Mouse (Mus musculus): Measurements from ENCODE around the gene Teddm1b.

Teddm1b gene

DNA sequence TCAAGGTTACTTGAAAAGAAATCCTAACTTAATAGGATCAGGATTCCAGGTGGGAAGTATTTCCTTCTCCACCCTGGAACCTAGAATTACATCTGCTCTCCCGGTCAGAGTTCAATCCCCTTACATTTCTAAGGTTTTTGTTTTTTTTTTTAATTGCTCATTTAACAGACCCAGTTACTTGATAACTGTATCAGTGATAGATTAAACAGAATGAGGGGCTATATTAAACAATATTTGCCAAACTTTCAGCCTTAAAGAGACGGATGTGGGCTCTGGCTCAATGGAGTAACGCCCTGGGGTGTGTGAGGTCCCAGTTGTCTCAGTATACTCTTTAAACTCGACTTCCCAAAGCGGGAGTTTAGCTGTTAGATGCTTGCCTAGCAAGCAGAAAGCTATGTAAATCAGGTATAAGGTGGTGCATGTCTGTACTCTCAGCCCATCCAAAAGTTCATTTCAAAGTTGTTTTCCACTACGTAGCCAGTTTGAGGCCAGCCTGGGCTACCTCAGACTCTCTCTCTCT, 37.2 kb downstream of the Teddm1b start:
- Histone ChIP-seq H3K36me3 (ENCODE audit: control insufficient read depth, insufficient read depth, low read length, poor library complexity, severe bottlenecking) (peaks cover 7% of the 10 kb centered on the region), H3K27me3 (ENCODE audit: control insufficient read depth, insufficient read depth, low read length, poor library complexity, severe bottlenecking) (no peaks in the 10 kb centered on the region)
- no peak for DNase-seq (ENCODE audit: low read depth, low spot score)

DNA sequence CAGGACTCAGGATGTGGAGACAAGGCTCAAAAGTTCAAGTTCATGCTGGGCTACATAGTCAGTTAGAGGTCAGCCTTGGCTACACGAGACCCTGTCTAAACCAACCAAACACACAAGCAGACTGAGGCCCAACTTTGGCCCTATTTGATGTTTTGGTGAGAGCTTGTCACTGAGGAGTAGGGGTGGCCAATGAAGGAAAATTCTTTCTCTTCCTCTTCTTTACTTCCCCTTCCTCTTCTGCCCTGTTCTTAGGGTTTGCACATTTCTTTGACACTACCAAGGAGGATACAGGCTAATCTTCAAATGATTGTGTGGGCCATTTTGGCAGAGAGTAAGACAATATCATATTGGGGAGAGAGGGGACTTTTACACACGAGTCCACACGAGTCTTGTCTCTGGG, 39.7 kb downstream of the Teddm1b start:
- Histone ChIP-seq H3K27me3 (ENCODE audit: control insufficient read depth, insufficient read depth, low read length, poor library complexity, severe bottlenecking) (no peaks in the 10 kb centered on the region), H3K36me3 (ENCODE audit: control insufficient read depth, insufficient read depth, low read length, poor library complexity, severe bottlenecking) (peaks cover 3% of the 10 kb centered on the region; the same call in 1 of the 2 replicates)
- DNase-seq (ENCODE audit: low read depth, low spot score): peak; percentile 26

DNA sequence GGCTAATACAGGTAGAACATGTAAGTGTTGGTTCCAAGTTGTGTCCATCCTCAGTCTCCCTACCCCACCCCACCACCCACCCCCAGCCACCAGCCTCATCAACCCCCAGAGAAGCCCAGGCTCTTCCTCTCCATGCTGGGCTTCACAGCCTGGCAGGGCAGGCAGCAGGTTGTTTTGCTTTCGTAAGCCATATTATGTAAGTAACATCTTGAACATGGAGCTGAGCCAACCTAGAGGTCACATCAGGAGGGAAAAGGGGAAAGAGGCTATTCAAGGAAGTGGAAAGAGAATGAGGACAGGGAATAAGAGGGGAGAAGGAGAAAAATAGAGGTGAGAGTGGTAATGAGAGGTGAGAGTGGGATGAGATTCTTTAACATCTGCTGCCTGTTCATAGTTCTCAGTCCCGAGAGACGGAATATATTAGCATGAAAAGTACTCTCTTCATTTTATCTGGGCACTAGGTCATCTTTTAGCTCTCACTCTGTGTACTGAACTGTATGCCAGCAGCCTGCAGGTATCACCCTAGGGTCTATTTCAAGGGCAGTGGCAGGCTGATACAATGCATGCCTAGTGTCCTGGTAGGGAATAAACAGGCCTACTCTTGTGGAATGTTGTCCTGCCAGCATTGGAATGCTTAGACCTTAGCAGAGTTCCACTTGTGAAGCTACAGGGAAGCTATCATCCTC, 44.5 kb downstream of the Teddm1b start:
- Histone ChIP-seq H3K36me3 (ENCODE audit: control insufficient read depth, insufficient read depth, low read length, poor library complexity, severe bottlenecking) (no peaks in the 10 kb centered on the region), H3K27me3 (ENCODE audit: control insufficient read depth, insufficient read depth, low read length, poor library complexity, severe bottlenecking) (no peaks in the 10 kb centered on the region)
- no peak for DNase-seq (ENCODE audit: low read depth, low spot score)

DNA sequence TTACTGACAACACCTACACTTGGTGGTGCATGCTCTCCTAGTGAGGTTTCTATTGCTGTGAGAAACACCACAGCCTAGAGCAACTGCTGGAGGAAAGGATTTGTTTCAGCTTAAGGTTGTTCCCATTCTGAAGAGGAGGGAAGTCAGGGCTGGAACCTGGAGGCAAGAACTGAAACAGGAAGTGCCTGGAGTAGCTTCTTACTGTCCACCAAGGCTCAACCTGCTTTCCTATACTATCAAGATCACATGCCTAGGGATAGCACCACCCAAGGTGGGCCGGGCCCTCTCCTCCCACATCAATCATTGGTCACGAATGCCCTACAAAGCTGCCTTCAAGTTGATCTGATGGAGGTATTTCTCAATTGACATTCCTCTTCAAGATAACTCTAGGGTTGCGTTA, 47.5 kb downstream of the Teddm1b start:
- Histone ChIP-seq H3K36me3 (ENCODE audit: control insufficient read depth, insufficient read depth, low read length, poor library complexity, severe bottlenecking) (no peaks in the 10 kb centered on the region), H3K27me3 (ENCODE audit: control insufficient read depth, insufficient read depth, low read length, poor library complexity, severe bottlenecking) (no peaks in the 10 kb centered on the region)
- DNase-seq (ENCODE audit: low read depth, low spot score): no peak

DNA sequence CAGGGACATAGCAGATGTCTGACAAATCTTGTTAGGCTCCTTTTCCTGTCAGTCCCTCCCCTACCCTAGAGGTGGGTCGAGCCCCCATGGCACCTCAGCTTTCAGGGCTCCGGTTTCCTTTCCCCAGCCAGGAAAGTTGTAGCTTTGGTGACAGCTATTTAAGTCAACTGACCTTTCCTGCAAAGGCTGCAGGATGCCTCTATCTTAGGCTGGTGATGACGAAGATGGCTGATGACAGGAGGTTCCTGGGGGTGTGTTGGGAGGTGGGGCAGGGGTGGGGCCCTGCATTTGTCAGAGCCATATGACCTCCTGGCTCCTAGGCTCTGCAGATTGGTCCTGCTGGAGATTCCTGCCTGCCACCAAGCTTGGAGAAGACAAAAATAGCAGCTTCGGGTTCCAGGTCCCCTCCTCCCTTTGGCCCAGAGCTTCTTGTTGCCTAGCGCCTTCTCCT, 48.5 kb downstream of the Teddm1b start:
- H3K36me3 ChIP-seq (ENCODE audit: control insufficient read depth, insufficient read depth, low read length, poor library complexity, severe bottlenecking): no peaks in the 10 kb centered on the region
- no peak for DNase-seq (ENCODE audit: low read depth, low spot score)
- no peaks in the 10 kb centered on the region for H3K27me3 ChIP-seq (ENCODE audit: control insufficient read depth, insufficient read depth, low read length, poor library complexity, severe bottlenecking)

DNA sequence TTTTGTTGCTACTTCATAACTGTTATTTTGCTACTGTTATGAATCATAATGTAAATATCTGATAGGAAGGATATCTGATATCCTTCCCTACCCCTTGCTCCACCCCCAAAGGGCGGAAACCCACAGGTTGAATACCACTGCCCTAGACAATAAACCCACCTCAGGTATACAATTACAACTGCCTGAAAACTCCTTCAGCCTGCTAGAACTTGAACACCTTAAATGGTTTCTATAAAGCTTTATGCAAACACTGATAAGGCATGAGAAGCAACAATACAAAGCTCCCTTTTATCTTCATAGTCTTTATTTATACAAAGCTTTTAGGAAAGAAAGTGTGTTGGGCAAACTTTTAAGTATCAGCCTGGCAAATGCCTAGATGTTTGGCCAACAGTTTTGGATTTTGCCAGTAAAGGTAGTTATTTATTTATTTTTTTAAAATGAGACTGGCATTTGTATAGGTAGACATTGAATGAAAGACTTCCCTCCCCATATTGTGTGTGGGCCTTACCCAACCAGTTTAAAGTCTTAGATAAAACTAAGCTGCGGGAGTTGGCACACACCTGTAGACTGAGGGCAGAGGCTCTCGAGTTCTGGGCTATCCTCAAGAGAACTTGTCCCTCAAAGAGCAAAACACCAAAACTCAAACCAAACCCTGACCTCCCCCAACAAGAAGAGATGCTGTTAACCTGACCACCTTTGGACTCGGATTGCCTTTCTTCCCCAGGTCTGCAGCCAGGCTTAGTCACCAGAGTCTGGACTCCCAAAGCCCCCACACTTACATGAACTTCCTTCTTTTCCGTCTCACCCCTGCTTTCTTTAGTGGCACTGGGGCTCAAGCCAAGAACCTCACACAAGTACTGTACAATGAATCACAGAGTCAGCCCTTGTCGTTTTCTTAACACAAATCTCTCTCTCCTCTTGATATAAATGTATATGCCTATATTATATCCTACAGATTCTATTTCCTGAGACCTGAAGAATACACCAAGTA, 50.5 kb downstream of the Teddm1b start:
- H3K36me3 ChIP-seq (ENCODE audit: control insufficient read depth, insufficient read depth, low read length, poor library complexity, severe bottlenecking): no peaks in the 10 kb centered on the region
- H3K27me3 ChIP-seq (ENCODE audit: control insufficient read depth, insufficient read depth, low read length, poor library complexity, severe bottlenecking): no peaks in the 10 kb centered on the region
- DNase-seq (ENCODE audit: low read depth, low spot score): no peak
